Mouse (Mus musculus): ENCODE results near the gene Olfr597.

- TF ChIP-seq POLR2A (IDR thresholded peaks at IDR 0.05; ENCODE audit: control insufficient read depth, low read depth, low read length) (no peak), CTCF (IDR thresholded peaks at IDR 0.05; ENCODE audit: control insufficient read depth, insufficient read depth, insufficient replicate concordance, low read depth, low read length) (no peak)
These were observed 7.2 kb downstream of the Olfr597 start, which contains the start of gene Olfr598 for GRCm38 (mm10) chr7:103323268-103323667.
